ENCODE assay signal across 7 mouse cellular contexts in the genomic region with DNA sequence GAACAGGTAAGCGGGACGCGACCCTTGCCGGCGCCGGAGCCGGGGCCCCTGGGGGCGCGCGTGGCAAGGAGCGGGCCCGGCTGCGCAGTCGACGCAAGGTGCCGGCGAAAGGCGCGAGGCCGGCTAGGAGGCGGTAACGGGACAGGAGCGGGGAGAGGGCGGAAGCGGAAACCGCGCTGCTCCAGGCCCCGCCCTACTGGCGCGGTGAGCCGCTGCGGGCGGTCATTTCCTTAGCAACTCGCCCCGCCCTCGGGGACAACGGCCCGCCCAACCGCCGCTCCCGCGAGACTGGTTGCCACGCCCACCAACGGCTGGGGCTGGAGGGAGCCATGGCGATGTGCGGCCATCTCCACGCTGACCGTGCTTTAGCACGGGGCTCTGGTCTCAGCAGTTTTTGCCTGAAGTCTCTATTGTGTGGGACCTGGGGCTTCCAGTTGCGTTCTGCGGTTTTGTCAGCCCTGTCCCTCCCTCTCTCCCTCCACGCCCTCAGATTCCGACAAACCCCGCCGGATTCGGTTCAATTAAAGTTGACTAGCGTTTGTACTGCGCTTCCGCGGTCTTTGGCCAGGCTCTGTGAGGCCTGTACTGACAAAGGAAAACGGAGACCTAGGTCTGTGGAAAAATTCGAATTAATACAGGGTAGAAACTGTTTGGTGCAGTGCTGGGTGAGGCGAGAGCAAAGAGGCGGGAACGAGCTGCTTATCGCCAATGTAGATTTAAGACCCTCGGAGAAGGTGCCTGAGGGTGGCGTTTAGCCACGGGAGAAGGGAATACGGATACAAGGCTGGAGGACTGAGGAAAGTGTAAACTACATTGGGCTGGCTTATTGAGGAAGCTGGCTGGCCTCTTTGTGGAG. TPM values are rescaled to one million over a fixed set of nuclear protein-coding genes. Genes with fewer than 3 reads are reported as not detected.
DNase-seq lines count a peak whose midpoint lies in the region; ATAC-seq lines count a peak whose summit lies in the region.

A gene (minus strand): TSS at position 240 of the 856 bp plus-strand sequence.

- intact Hi-C loops in gastrocnemius, postnatal 36 days (cut with DNase I), result loop anchor here (2.0 kb wide), 1 partner anchor 20 kb away; a partner anchor contains a TSS
- intact Hi-C loops in left cerebral cortex, postnatal 36 days (cut with DNase I), result loop anchor here (1.0 kb wide), 1 partner anchor 20 kb away; a partner anchor contains a TSS

- peak; percentile 97 to 99 for DNase-seq in adrenal gland, adult 18-20 months (ENCODE audit: low spot score in 2 of 2)
- peak; percentile 99 for DNase-seq in embryo, embryonic 11 days
- peak; percentile 96 to 99 for DNase-seq in gastrocnemius, postnatal 36 days
- peak; percentile 97 for DNase-seq in left cerebral cortex, postnatal 36 days (ENCODE audit: low spot score in 2 of 2)
- peak; percentile 100 for DNase-seq in midbrain, embryonic 11.5 days (ENCODE audit: low spot score, missing footprints)
- DNase-seq in skeletal muscle tissue, adult 2 months (ENCODE audit: low read depth, low spot score), result peak; percentile 91

- peak within 1 kb of the TSS; percentile 76 for H3K4me3 ChIP-seq in intestine, embryonic 16.5 days (ENCODE audit: low read length)
- peak within 1 kb of the TSS; percentile 96 for H3K4me3 ChIP-seq in midbrain, embryonic 11.5 days (ENCODE audit: low read depth, low read length)

- H3K36me3 ChIP-seq in intestine, embryonic 16.5 days (ENCODE audit: control insufficient read depth, insufficient read depth, low read length), result no peaks in the 10 kb centered on the region
- H3K36me3 ChIP-seq in midbrain, embryonic 11.5 days (ENCODE audit: control insufficient read depth, insufficient read depth, low read length), result no peaks in the 10 kb centered on the region

- under 1% methylated on average over 69 of the region's 70 CpGs for WGBS in intestine, embryonic 16.5 days
- WGBS in midbrain, embryonic 11.5 days, result under 1% methylated on average over 70 of the region's 70 CpGs

- no peaks in the 10 kb centered on the region for H3K9me3 ChIP-seq in intestine, embryonic 16.5 days (ENCODE audit: control insufficient read depth, low read length)
- H3K9me3 ChIP-seq in midbrain, embryonic 11.5 days (ENCODE audit: control insufficient read depth, low read length), result no peaks in the 10 kb centered on the region

- peak within 1 kb of the TSS; percentile 87 for H3K9ac ChIP-seq in intestine, embryonic 16.5 days (ENCODE audit: low read depth, low read length)
- H3K9ac ChIP-seq in midbrain, embryonic 11.5 days (ENCODE audit: low read length), result peak within 1 kb of the TSS; percentile 91

- peaks cover 10% of the 10 kb centered on the region for H3K4me1 ChIP-seq in intestine, embryonic 16.5 days (ENCODE audit: control insufficient read depth, insufficient read depth, low read length)
- H3K4me1 ChIP-seq in midbrain, embryonic 11.5 days (ENCODE audit: control insufficient read depth, insufficient read depth, low read length), result peaks cover 8% of the 10 kb centered on the region; the same call in 1 of the 2 replicates

- H3K27ac ChIP-seq in intestine, embryonic 16.5 days (ENCODE audit: low read length), result peak within 1 kb of the TSS; percentile 89
- H3K27ac ChIP-seq in midbrain, embryonic 11.5 days (ENCODE audit: low read depth, low read length), result peak within 1 kb of the TSS; percentile 91

- H3K4me2 ChIP-seq in intestine, embryonic 16.5 days (ENCODE audit: low read depth, low read length), result peak within 1 kb of the TSS; percentile 93
- peak within 1 kb of the TSS; percentile 85 for H3K4me2 ChIP-seq in midbrain, embryonic 11.5 days

- ATAC-seq in intestine, embryonic 16.5 days, result peak; percentile 97
- peak; percentile 95 for ATAC-seq in midbrain, embryonic 11.5 days (ENCODE audit: low FRiP score)

- no peaks in the 10 kb centered on the region for H3K27me3 ChIP-seq in intestine, embryonic 16.5 days (replicated peaks; ENCODE audit: control insufficient read depth, insufficient read depth, low read length)
- no peaks in the 10 kb centered on the region for H3K27me3 ChIP-seq in midbrain, embryonic 11.5 days (ENCODE audit: control insufficient read depth, insufficient read depth, low read length)

RNA-seq across cellular contexts. Expression of the gene that starts here (rescaled TPM):
- 100 to 1,000 TPM; 110 to 129 TPM for total RNA-seq in adrenal gland, adult 18-20 months (2021)
- 10 to 100 TPM; 33.9 to 47.2 TPM for total RNA-seq in gastrocnemius, postnatal 36 days (2021)
- 110 and 122 TPM in 2 replicates for polyA plus RNA-seq in intestine, embryonic 16.5 days (2015; fragmentation: Nextera tagmentation; extraction: Ambion mirVana)
- 10 to 100 TPM; 70.2 to 71.8 TPM for total RNA-seq in left cerebral cortex, postnatal 36 days (2021)
- 156 and 164 TPM in 2 replicates for polyA plus RNA-seq in midbrain, embryonic 11.5 days (2014; fragmentation: Nextera tagmentation; extraction: Ambion mirVana)

Comparison
In these comparisons a context has a peak if more than half of its experiments do, and no peak if none do; other contexts are left out.
1. Peak in every context shown above with its lines: DNase-seq, ATAC-seq, H3K4me3 ChIP-seq and H3K27ac ChIP-seq.